ENCODE assay signal across 21 mouse cellular contexts in genomic region chr16:17339701-17340100, GRCm38 (mm10). TPM values are rescaled to one million over a fixed set of nuclear protein-coding genes. Genes with fewer than 3 reads are reported as not detected.
"Had no signal": no experiment of that assay in that cellular context is flagged by ENCODE, and none has a peak within 500 bp of the region (broad histone marks: within the 10 kb centered on the region; RNA-seq: fewer than 3 reads in every experiment).

No protein-coding gene starts in this region.

- H3K27me3 ChIP-seq: midbrain, embryonic 12.5 days; neural tube, embryonic 13.5 days; neural tube, embryonic 15.5 days had no signal

- H3K4me1 ChIP-seq: midbrain, embryonic 10.5 days; midbrain, embryonic 12.5 days; neural tube, embryonic 13.5 days; neural tube, embryonic 15.5 days had no signal

- H3K4me2 ChIP-seq: lung, embryonic 14.5 days; midbrain, embryonic 12.5 days; neural tube, embryonic 13.5 days; neural tube, embryonic 15.5 days had no signal

- H3K9me3 ChIP-seq: midbrain, embryonic 10.5 days; midbrain, embryonic 12.5 days; neural tube, embryonic 13.5 days; neural tube, embryonic 15.5 days had no signal

- DNase-seq: lung, adult 18-20 months; lung, embryonic 14.5 days; lung, postnatal 10 days; lung, postnatal 4 days; midbrain, embryonic 14.5 days; retina, postnatal 1 day; right cerebral cortex, adult 18-20 months; right cerebral cortex, postnatal 25 days; right cerebral cortex, postnatal 4 days; spleen, adult 18-20 months; thymus, adult 18-20 months; thymus, postnatal 25 days; thymus, postnatal 4 days had no signal

- H3K9ac ChIP-seq: lung, embryonic 14.5 days; midbrain, embryonic 12.5 days; neural tube, embryonic 13.5 days; neural tube, embryonic 15.5 days had no signal

- H3K27ac ChIP-seq: midbrain, embryonic 10.5 days; midbrain, embryonic 12.5 days; neural tube, embryonic 13.5 days; neural tube, embryonic 15.5 days had no signal

- H3K4me3 ChIP-seq: midbrain, embryonic 10.5 days; midbrain, embryonic 12.5 days; myocyte; neural tube, embryonic 13.5 days; neural tube, embryonic 15.5 days had no signal

RNA-seq across cellular contexts. Expression of gene Serpind1, which starts 8.5 kb away (rescaled TPM):
- total RNA-seq: megakaryocyte, adult 5-6 weeks; megakaryocyte-erythroid progenitor cell, adult 5-6 weeks had no signal
- polyA plus RNA-seq: small intestine, adult 2 months had no signal
